In the genomic region with DNA sequence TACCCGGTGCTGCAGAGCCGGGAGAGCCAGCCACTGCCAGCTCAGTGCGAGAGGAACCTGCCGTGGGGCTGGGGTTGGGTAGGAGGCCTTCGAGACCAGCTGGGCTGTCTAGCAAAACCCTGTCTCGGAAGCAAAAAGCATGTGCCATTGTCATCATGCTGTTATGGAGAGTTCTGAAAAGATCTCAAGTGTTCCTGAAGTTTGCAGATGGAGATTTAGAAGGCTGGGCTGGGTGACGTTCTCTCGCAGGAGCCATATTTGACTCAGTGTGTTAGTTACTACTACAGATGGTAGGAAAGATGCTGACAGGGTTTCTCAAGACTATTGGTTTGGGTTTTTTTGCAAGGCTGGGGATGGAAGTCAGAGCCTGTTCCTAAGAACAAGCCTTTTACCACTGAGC, we compare ENCODE assay signal across 20 mouse cellular contexts. TPM values are rescaled to one million over a fixed set of nuclear protein-coding genes. Genes with fewer than 3 reads are reported as not detected.
DNase-seq lines count a peak whose midpoint lies in the region; ATAC-seq lines count a peak whose summit lies in the region.
"Had no signal": no experiment of that assay in that cellular context is flagged by ENCODE, and none has a peak within 500 bp of the region (broad histone marks: within the 10 kb centered on the region; RNA-seq: fewer than 3 reads in every experiment).

No protein-coding gene starts in this region.

- 0 out of 2 replicates have a peak overlapping the region, but pooled peaks have one; percentile 15 for H3K27ac ChIP-seq in limb, embryonic 13.5 days
- no peak overlapping the region for H3K27ac ChIP-seq in limb, embryonic 10.5 days
- H3K27ac ChIP-seq in forebrain, embryonic 13.5 days, result no peak overlapping the region
- H3K27ac ChIP-seq: embryonic facial prominence, embryonic 15.5 days; hindbrain, embryonic 13.5 days had no signal

- peaks cover 74% of the 10 kb centered on the region for H3K36me3 ChIP-seq in limb, embryonic 13.5 days
- H3K36me3 ChIP-seq in limb, embryonic 10.5 days, result peaks cover 88% of the 10 kb centered on the region
- peaks cover 77% of the 10 kb centered on the region for H3K36me3 ChIP-seq in forebrain, embryonic 13.5 days (ENCODE audit: poor library complexity, severe bottlenecking)

- H3K9me3 ChIP-seq in limb, embryonic 13.5 days, result no peaks in the 10 kb centered on the region
- H3K9me3 ChIP-seq in limb, embryonic 10.5 days (replicated peaks), result no peaks in the 10 kb centered on the region
- no peaks in the 10 kb centered on the region for H3K9me3 ChIP-seq in forebrain, embryonic 13.5 days (replicated peaks)
- H3K9me3 ChIP-seq: embryonic facial prominence, embryonic 15.5 days; hindbrain, embryonic 13.5 days had no signal

- peak; percentile 28 for DNase-seq in layer of hippocampus, adult 11-12 months (ENCODE audit: low spot score)
- no peak for DNase-seq in layer of hippocampus, postnatal 10 days (ENCODE audit: low spot score in 2 of 2)
- DNase-seq in limb, embryonic 10.5 days (ENCODE audit: low spot score), result no peak
- peak; percentile 41 for DNase-seq in brain, adult 2 months (ENCODE audit: low read depth, low spot score)
- peak; percentile 24 to 43 for DNase-seq in layer of hippocampus, adult 8-10 months (ENCODE audit: low spot score in 2 of 2)
- DNase-seq in retina, postnatal 1 day, result no peak
- DNase-seq: adrenal gland, adult 2 months; adrenal gland, postnatal 25 days; cerebellum, adult 2 months; cerebellum, postnatal 14 days; embryo, embryonic 11 days; gastrocnemius, postnatal 36 days; heart, adult 11 months; heart, postnatal 14 days had no signal

- H3K4me3 ChIP-seq in limb, embryonic 13.5 days, result no peak overlapping the region
- H3K4me3 ChIP-seq in limb, embryonic 10.5 days, result no peak overlapping the region
- H3K4me3 ChIP-seq in forebrain, embryonic 13.5 days, result no peak overlapping the region
- H3K4me3 ChIP-seq: embryonic facial prominence, embryonic 15.5 days; erythroblast, embryonic 14.5 days; hindbrain, embryonic 13.5 days had no signal

- H3K27me3 ChIP-seq in limb, embryonic 13.5 days, result no peaks in the 10 kb centered on the region
- H3K27me3 ChIP-seq in limb, embryonic 10.5 days (ENCODE audit: low read depth, poor library complexity, severe bottlenecking), result no peaks in the 10 kb centered on the region
- no peaks in the 10 kb centered on the region for H3K27me3 ChIP-seq in forebrain, embryonic 13.5 days
- H3K27me3 ChIP-seq: embryonic facial prominence, embryonic 15.5 days; hindbrain, embryonic 13.5 days had no signal

- ATAC-seq in limb, embryonic 13.5 days (ENCODE audit: low FRiP score, low read depth), result no peak
- no peak for ATAC-seq in forebrain, embryonic 13.5 days
- ATAC-seq: forebrain, embryonic 16.5 days had no signal

- no peaks in the 10 kb centered on the region for H3K4me1 ChIP-seq in limb, embryonic 13.5 days
- no peaks in the 10 kb centered on the region for H3K4me1 ChIP-seq in limb, embryonic 10.5 days
- no peaks in the 10 kb centered on the region for H3K4me1 ChIP-seq in forebrain, embryonic 13.5 days

- H3K4me2 ChIP-seq in limb, embryonic 13.5 days (replicated peaks), result no peak overlapping the region
- H3K4me2 ChIP-seq in forebrain, embryonic 13.5 days, result no peak overlapping the region
- H3K4me2 ChIP-seq: embryonic facial prominence, embryonic 15.5 days; hindbrain, embryonic 13.5 days had no signal

- H3K9ac ChIP-seq in limb, embryonic 13.5 days, result no peak overlapping the region
- no peak overlapping the region for H3K9ac ChIP-seq in forebrain, embryonic 13.5 days
- H3K9ac ChIP-seq: embryonic facial prominence, embryonic 15.5 days; hindbrain, embryonic 13.5 days had no signal

- 88% methylated on average over 8 of the region's 8 CpGs for WGBS in limb, embryonic 13.5 days
- 94% methylated on average over 8 of the region's 8 CpGs for WGBS in limb, embryonic 10.5 days
- 90% methylated on average over 8 of the region's 8 CpGs for WGBS in forebrain, embryonic 13.5 days

RNA-seq across cellular contexts. Expression of a gene that starts 24.4 kb away (rescaled TPM):
- 10 to 100 TPM; 28.6 to 33.0 TPM for total RNA-seq in layer of hippocampus, postnatal 10 days (2021)
- polyA plus RNA-seq in limb, embryonic 13.5 days (2015; fragmentation: Nextera tagmentation; extraction: Ambion mirVana), result 27.2 and 27.7 TPM in 2 replicates
- polyA plus RNA-seq in limb, embryonic 10.5 days (2016; fragmentation: Nextera tagmentation; extraction: Ambion mirVana), result 27.1 and 32.2 TPM in 2 replicates
- total RNA-seq in layer of hippocampus, adult 8-10 months (2022), result 10 to 100 TPM; 22.3 to 24.1 (median 23.5) TPM
- polyA plus RNA-seq in forebrain, embryonic 13.5 days (2015; fragmentation: Nextera tagmentation; extraction: Ambion mirVana), result 19.7 and 20.0 TPM in 2 replicates

RNA-seq across cellular contexts. Expression of a gene that starts 32.5 kb away (rescaled TPM):
- total RNA-seq in layer of hippocampus, postnatal 10 days (2021), result 10 to 100 TPM; 47.5 to 57.3 TPM
- 43.6 and 44.2 TPM in 2 replicates for polyA plus RNA-seq in limb, embryonic 13.5 days (2015; fragmentation: Nextera tagmentation; extraction: Ambion mirVana)
- 39.0 and 40.2 TPM in 2 replicates for polyA plus RNA-seq in limb, embryonic 10.5 days (2016; fragmentation: Nextera tagmentation; extraction: Ambion mirVana)
- 10 to 100 TPM; 50.3 to 75.0 (median 59.3) TPM for total RNA-seq in layer of hippocampus, adult 8-10 months (2022)
- 29.3 and 33.5 TPM in 2 replicates for polyA plus RNA-seq in forebrain, embryonic 13.5 days (2015; fragmentation: Nextera tagmentation; extraction: Ambion mirVana)

RNA-seq across cellular contexts. Expression of a gene that starts 41.6 kb away (rescaled TPM):
- total RNA-seq in layer of hippocampus, postnatal 10 days (2021), result 1 to 10 TPM; 2.0 to 3.9 TPM
- 6.1 and 8.4 TPM in 2 replicates for polyA plus RNA-seq in limb, embryonic 13.5 days (2015; fragmentation: Nextera tagmentation; extraction: Ambion mirVana)
- polyA plus RNA-seq in limb, embryonic 10.5 days (2016; fragmentation: Nextera tagmentation; extraction: Ambion mirVana), result 5.8 and 8.4 TPM in 2 replicates
- 1 to 10 TPM; 2.8 to 5.2 (median 3.4) TPM for total RNA-seq in layer of hippocampus, adult 8-10 months (2022)
- 6.1 and 7.1 TPM in 2 replicates for polyA plus RNA-seq in forebrain, embryonic 13.5 days (2015; fragmentation: Nextera tagmentation; extraction: Ambion mirVana)
- total RNA-seq: gastrocnemius, postnatal 36 days had no signal
- polyA plus RNA-seq: erythroblast, embryonic 14.5 days had no signal

Comparison
In these comparisons a context has a peak if more than half of its experiments do, and no peak if none do; other contexts are left out.
1. DNase-seq: peak in layer of hippocampus, adult 11-12 months (single experiment), brain, adult 2 months (single experiment) and layer of hippocampus, adult 8-10 months (2 of 2); none in layer of hippocampus, postnatal 10 days (0 of 2), limb, embryonic 10.5 days (single experiment) and retina, postnatal 1 day (single experiment).